Mouse (Mus musculus) liver, postnatal 0 days (tissue): ENCODE measurements at regions not wholly inside any gene's neighbourhood (a gene's known extent, or its start where the extent isn't known, plus 50 kb on each side); places are given as distances from the start of the nearest gene placed in this dataset.

Source experiments
- ATAC-seq: fragments of 200-750 bp; cut with Nextera tagmentation; 2 replicates; pipeline ENCODE4 v1.8.0; 2017; ENCODE audit warnings: mild to moderate bottlenecking, moderate library complexity
- DNase-seq: peaks from one replicate; pipeline ENCODE4 v3.0.0-alpha.2; 2016
- H3K27ac ChIP-seq: fragments of 300-500 bp; sonication (generic); 2 replicates; pipeline ENCODE4 v1.5.1; 2014; ENCODE audit warnings: antibody characterized with exemption, moderate library complexity, mild to moderate bottlenecking, low read depth
- H3K27me3 ChIP-seq: fragments of 300-500 bp; sonication (generic); 2 replicates; pipeline ENCODE4 v1.6.1; 2014; ENCODE audit warnings: low read length, control low read depth, mixed read lengths; ENCODE audit not compliant: insufficient read depth
- H3K36me3 ChIP-seq: fragments of 300-500 bp; sonication (generic); replicated peaks from 2 replicates; pipeline ENCODE4 v1.6.1; 2014; ENCODE audit warnings: mild to moderate bottlenecking, control low read depth, low read length, moderate library complexity, mixed read lengths; ENCODE audit not compliant: insufficient read depth
- H3K4me1 ChIP-seq: fragments of 300-500 bp; sonication (generic); 2 replicates; pipeline ENCODE4 v1.6.1; 2014; ENCODE audit warnings: antibody characterized with exemption, mild to moderate bottlenecking, control low read depth; ENCODE audit not compliant: insufficient read depth
- H3K4me2 ChIP-seq: fragments of 300-500 bp; sonication (generic); 2 replicates; pipeline ENCODE4 v1.6.1; 2014; ENCODE audit warnings: low read depth, mild to moderate bottlenecking, low read length, moderate library complexity, mixed read lengths
- H3K4me3 ChIP-seq: fragments of 300-500 bp; sonication (generic); 2 replicates; pipeline ENCODE4 v1.5.1; 2014; ENCODE audit warnings: low read depth, low read length
- H3K9ac ChIP-seq: fragments of 300-500 bp; sonication (generic); replicated peaks from 2 replicates; pipeline ENCODE4 v1.6.1; 2014; ENCODE audit warnings: mild to moderate bottlenecking, moderate library complexity
- H3K9me3 ChIP-seq: fragments of 300-500 bp; sonication (generic); 2 replicates; pipeline ENCODE4 v1.6.1; 2016; ENCODE audit warnings: mild to moderate bottlenecking, control low read depth, low read length, mixed read lengths
- CTCF ChIP-seq: sonication (generic); IDR thresholded peaks from 2 replicates; pipeline ENCODE4 v1.5.1; 2016; ENCODE audit warnings: antibody characterized with exemption, low read depth
- EP300 ChIP-seq: IDR thresholded peaks from 2 replicates; pipeline ENCODE4 v1.6.1; 2016; ENCODE audit warnings: antibody characterized with exemption, low read depth, mild to moderate bottlenecking
- WGBS: fragments of 180-500 bp; shearing (Covaris S2); extraction: QIAGEN DNeasy Blood & Tissue Kit; methylation state at CpG from one replicate; pipeline ENCODE4 v1.1.7; 2014; ENCODE audit not compliant: insufficient replicate concordance; 5-methylcytosine and 5-hydroxymethylcytosine counted together

DNA sequence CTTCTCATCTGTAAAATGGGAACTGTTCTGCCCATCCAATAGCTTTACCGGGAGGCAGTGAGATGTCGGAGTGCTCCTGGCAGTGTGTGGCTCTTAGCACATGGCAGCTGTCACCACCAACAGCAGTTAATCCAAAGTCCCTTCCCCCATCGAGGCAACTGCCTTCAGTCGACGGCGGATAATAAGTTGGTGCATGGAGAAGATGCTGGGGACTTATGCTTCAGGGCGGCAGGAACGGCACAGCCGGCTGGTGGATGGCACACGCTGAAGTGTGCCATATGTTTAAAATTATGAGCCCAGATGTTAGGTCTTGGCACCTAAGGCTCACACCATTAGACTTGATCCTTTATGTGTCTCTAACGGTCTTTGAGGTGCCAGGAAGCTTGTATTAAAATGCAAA lies 183.5 kb downstream of the Wdr11 start:
- H3K4me1 ChIP-seq, result no peaks in the 10 kb centered on the region
- ATAC-seq (no peak), DNase-seq (no peak)
- 81% methylated on average over 11 of the region's 11 CpGs for WGBS
- no peak overlapping the region for H3K9ac ChIP-seq
- no peaks in the 10 kb centered on the region; the same call in 1 of the 2 replicates for H3K27me3 ChIP-seq
- no peak overlapping the region for H3K27ac ChIP-seq
- H3K36me3 ChIP-seq, result no peaks in the 10 kb centered on the region
- H3K4me3 ChIP-seq, result no peak overlapping the region
- TF ChIP-seq CTCF, result no peak
- TF ChIP-seq EP300, result no peak
- no peaks in the 10 kb centered on the region for H3K9me3 ChIP-seq
- no peak overlapping the region for H3K4me2 ChIP-seq

DNA sequence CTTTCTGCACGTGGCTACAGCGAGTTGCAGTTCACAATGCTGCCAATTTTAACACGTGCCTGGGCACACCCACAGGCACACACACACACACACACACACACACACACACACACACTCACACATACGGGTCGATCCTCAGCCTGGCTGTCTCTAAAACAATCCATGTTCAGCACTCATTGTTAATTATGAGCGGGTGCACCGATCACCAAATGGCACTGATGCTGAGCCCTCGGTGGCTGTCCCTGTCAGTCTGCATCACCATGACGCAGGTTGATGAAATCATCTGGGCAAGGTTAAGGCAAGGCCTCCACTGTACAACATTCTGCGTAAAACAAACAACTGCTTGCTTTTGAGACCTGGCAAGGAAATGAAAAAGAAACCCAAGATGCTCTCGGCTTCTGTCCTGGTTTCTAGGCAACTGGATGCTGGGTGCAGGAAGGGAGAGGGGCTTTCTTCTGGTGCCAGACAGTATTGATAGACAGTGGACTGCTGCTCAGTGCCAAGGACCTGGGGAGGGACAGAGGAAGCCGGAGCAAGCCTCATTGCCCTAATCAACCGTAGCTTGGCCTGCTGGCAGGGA lies 187.3 kb downstream of the Wdr11 start:
- no peak for DNase-seq
- ATAC-seq, result no peak
- Histone ChIP-seq H3K27ac (no peak overlapping the region), H3K4me1 (no peaks in the 10 kb centered on the region), H3K4me2 (no peak overlapping the region), H3K27me3 (no peaks in the 10 kb centered on the region; the same call in 1 of the 2 replicates), H3K9me3 (no peaks in the 10 kb centered on the region), H3K4me3 (no peak overlapping the region), H3K9ac (no peak overlapping the region), H3K36me3 (no peaks in the 10 kb centered on the region)
- no peak for TF ChIP-seq EP300
- no peak for TF ChIP-seq CTCF
- 69% methylated on average over 13 of the region's 13 CpGs for WGBS

DNA sequence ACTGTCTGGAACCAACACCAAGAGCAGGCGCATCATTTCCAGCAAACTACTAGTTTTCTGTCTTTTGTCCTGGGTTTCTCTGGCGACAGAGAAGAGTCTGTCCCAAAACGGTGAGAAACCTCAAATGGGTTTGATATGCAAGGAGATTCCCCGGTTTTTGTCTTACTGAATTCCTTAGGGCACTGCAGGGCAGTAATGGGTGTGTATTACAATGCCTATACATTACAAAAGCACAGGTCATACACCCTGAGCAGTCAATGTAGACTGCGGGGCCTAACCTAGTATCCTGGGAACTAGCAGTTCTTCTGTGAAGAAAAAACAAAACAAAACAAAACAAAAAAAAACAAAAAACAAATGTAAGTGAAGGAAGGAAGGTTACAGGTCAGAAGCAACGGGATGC lies 188.3 kb downstream of the Wdr11 start:
- Histone ChIP-seq H3K4me3 (no peak overlapping the region), H3K4me2 (no peak overlapping the region), H3K27ac (no peak overlapping the region), H3K36me3 (no peaks in the 10 kb centered on the region), H3K27me3 (no peaks in the 10 kb centered on the region; the same call in 1 of the 2 replicates), H3K9ac (no peak overlapping the region), H3K4me1 (no peaks in the 10 kb centered on the region), H3K9me3 (no peaks in the 10 kb centered on the region)
- no peak for ATAC-seq
- 70% methylated on average over 6 of the region's 6 CpGs for WGBS
- TF ChIP-seq EP300, result no peak
- no peak for TF ChIP-seq CTCF
- DNase-seq, result no peak

DNA sequence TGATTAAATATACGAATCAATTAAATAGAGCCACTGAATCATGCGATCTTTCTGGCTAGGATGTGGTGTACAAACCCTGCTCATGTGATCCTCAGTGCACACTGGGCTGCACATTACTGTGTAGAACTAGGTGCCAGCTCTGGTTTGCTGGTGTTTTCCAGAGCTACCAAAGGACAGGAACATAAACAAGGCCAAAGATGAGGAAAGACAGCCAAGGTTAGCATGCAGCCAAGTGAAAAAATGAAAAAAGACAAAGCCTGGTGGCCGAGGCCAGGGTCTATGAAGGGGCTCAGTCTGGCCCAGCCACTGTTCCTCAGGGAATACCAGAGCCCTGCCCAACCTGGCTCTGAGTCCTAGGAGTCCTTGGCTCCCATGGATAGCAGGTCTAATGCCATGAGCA lies 190.1 kb downstream of the Wdr11 start:
- ATAC-seq (no peak), DNase-seq (no peak)
- Histone ChIP-seq H3K4me2 (no peak overlapping the region), H3K9ac (no peak overlapping the region), H3K4me3 (no peak overlapping the region), H3K36me3 (no peaks in the 10 kb centered on the region), H3K27me3 (no peaks in the 10 kb centered on the region), H3K4me1 (no peaks in the 10 kb centered on the region), H3K9me3 (no peaks in the 10 kb centered on the region), H3K27ac (no peak overlapping the region)
- 69% methylated on average over 3 of the region's 3 CpGs for WGBS
- TF ChIP-seq EP300 (no peak), CTCF (no peak)

DNA sequence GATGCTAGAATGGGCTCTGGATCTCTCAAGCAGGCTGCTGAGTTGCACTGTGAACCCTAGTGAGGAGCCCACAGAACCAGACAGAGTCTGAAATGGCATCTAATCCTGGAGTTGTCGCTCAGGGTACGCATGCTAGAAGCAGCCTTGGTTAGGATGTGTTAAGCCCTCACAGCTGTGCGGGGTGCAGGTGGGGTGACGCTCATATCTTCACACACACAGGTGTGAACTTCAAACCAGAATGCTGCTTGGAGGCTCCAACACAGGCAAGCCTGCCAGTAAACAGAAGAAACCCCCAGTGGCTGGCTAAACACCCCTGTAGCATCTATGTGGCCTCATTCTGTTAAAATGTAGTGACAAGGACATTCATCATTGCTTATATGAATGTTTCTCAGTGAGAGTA lies 193.3 kb downstream of the Wdr11 start:
- DNase-seq (no peak), ATAC-seq (no peak)
- no peak overlapping the region for H3K4me2 ChIP-seq
- no peak overlapping the region for H3K27ac ChIP-seq
- no peak overlapping the region for H3K9ac ChIP-seq
- H3K9me3 ChIP-seq, result no peaks in the 10 kb centered on the region
- WGBS, result 76% methylated on average over 4 of the region's 4 CpGs
- H3K4me1 ChIP-seq, result no peaks in the 10 kb centered on the region
- TF ChIP-seq CTCF, result no peak
- no peak for TF ChIP-seq EP300
- no peaks in the 10 kb centered on the region for H3K27me3 ChIP-seq
- no peak overlapping the region for H3K4me3 ChIP-seq
- H3K36me3 ChIP-seq, result no peaks in the 10 kb centered on the region

DNA sequence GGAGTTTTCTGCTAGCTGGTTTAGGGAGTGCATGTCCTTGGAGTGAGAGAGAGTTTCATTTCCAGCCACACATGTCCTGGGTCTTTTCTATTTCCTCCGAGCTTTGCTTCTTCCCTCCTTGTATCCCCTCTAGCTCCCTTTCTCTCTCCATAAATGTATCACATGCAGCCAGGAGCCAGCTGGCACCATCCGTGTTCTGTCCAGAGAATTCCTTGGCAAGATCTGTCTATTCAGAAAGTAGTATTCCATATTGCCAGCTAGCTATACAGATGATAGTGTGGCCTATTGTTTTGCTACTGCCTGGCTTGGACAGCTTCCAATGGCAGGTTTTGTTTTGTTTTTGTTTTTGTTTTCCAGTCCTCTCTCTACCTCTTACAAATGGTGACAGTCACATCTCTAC lies 195.3 kb downstream of the Wdr11 start:
- TF ChIP-seq EP300 (no peak), CTCF (no peak)

DNA sequence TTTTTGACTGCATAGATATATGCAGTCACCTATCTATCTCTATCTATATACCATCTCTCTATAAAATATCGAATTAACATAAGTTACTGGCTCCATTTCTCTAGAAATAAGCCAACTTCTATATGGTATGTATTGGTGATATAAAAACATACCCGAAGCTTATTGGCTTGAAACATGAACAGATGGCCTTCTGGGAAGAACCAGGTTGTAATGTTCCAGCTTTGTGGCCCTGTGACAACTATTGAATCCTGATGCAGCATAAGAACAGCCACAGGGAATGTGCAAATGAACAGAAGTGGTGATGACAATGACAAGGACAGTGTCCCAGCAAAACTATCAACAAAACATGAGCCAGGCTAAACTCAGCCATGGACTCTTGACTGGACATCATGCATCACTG lies 196.1 kb downstream of the Wdr11 start:
- no peaks in the 10 kb centered on the region for H3K9me3 ChIP-seq
- H3K4me3 ChIP-seq, result no peak overlapping the region
- H3K9ac ChIP-seq, result no peak overlapping the region
- TF ChIP-seq CTCF (no peak), EP300 (no peak)
- H3K4me2 ChIP-seq, result no peak overlapping the region
- no peaks in the 10 kb centered on the region for H3K4me1 ChIP-seq
- H3K27me3 ChIP-seq, result no peaks in the 10 kb centered on the region
- 73% methylated on average over 2 of the region's 2 CpGs for WGBS
- no peak overlapping the region for H3K27ac ChIP-seq
- DNase-seq (no peak), ATAC-seq (no peak)
- no peaks in the 10 kb centered on the region for H3K36me3 ChIP-seq

More for the DNA sequence above, 195.3 kb downstream of the Wdr11 start:
- Histone ChIP-seq H3K9me3 (no peaks in the 10 kb centered on the region), H3K4me2 (no peak overlapping the region), H3K4me3 (no peak overlapping the region), H3K36me3 (no peaks in the 10 kb centered on the region), H3K27ac (no peak overlapping the region), H3K9ac (no peak overlapping the region), H3K4me1 (no peaks in the 10 kb centered on the region), H3K27me3 (no peaks in the 10 kb centered on the region)
- WGBS, result 64% methylated on average over 2 of the region's 2 CpGs
- no peak for ATAC-seq
- no peak for DNase-seq
